Mouse (Mus musculus) thymus, adult 18-20 months (tissue): ENCODE results near the gene Gabra5.

Source experiments
- DNase-seq, 2 experiments: peaks; one replicate each; pipeline ENCODE4 v3.0.0; 2022; ENCODE audit warnings: mixed read lengths in 2 of 2

Gene Gabra5

GRCm38 (mm10) chr7:57386517-57387340 lies 123.1 kb downstream of the Gabra5 start, which contains the start of gene Gabrg3:
Gene Gabrg3, minus strand, starts transcription at chr7:57387188.
- no peak for DNase-seq

- no peak for DNase-seq
Observed at GRCm38 (mm10) chr7:57384112-57384511, 125.7 kb downstream of the Gabra5 start.

GRCm38 (mm10) chr7:57366013-57366390 lies 143.9 kb downstream of the Gabra5 start:
- DNase-seq, result no peak

GRCm38 (mm10) chr7:57365134-57366012 lies 144.5 kb downstream of the Gabra5 start:
- no peak for DNase-seq

GRCm38 (mm10) chr7:57363812-57364211 lies 146.0 kb downstream of the Gabra5 start:
- no peak for DNase-seq

- no peak for DNase-seq
Observed at GRCm38 (mm10) chr7:57357871-57358540, 151.9 kb downstream of the Gabra5 start.
